Mouse (Mus musculus) megakaryocyte, adult 5-6 weeks (primary cell): ENCODE results near the gene Nmnat1. TPM values are rescaled to one million over a fixed set of nuclear protein-coding genes. Genes with fewer than 3 reads are reported as not detected.
"Not testable (repeated sequence)": the region's sequence is repeated elsewhere in the genome, so short reads cannot be mapped to it uniquely, and the experiment has no call there.

Experiments
- ATAC-seq: 2 replicates; pipeline ENCODE4 v1.8.0; 2016; ENCODE audit warnings: mild to moderate bottlenecking, inconsistent platforms; ENCODE audit not compliant: poor library complexity, severe bottlenecking
- total RNA-seq, 2 experiments: library from RNA; stranded (forward) in 1 of 2; stranded (reverse) in 1 of 2; fragments of 153-499, 151-499 nt in 1 of 2; fragments of 221-1000, 200-1000 nt in 1 of 2; gene quantifications; 2 replicates each; pipeline versions ENCODE4 v1.2.3 to v1.2.4; 2015 to 2017

The Nmnat1 gene
- total RNA-seq, 2 experiments from 2014 or later: 5.1 to 6.0 TPM

- peak; percentile 45; the same call in 1 of the 2 replicates for ATAC-seq
Measured at GRCm38 (mm10) chr4:149491151-149491550, 6.1 kb upstream of the Nmnat1 start.

GRCm38 (mm10) chr4:149489415-149490240 lies 4.6 kb upstream of the Nmnat1 start:
- no peak for ATAC-seq

GRCm38 (mm10) chr4:149487729-149488128 lies 2.7 kb upstream of the Nmnat1 start:
- no peak for ATAC-seq

- peak; percentile 47 for ATAC-seq
Measured at GRCm38 (mm10) chr4:149485825-149486206, 814 bp upstream of the Nmnat1 start.

- ATAC-seq: no peak
Measured at GRCm38 (mm10) chr4:149484566-149484965, 436 bp downstream of the Nmnat1 start.

GRCm38 (mm10) chr4:149477078-149477477 lies 7.9 kb downstream of the Nmnat1 start, which contains the start of gene Tmem274:
Tmem274 (plus strand) TSS chr4:149477378.
- no peak for ATAC-seq

GRCm38 (mm10) chr4:149475096-149475495 lies 9.9 kb downstream of the Nmnat1 start:
- no peak for ATAC-seq

- peak; percentile 52; the same call in 1 of the 2 replicates for ATAC-seq
Measured at GRCm38 (mm10) chr4:149469557-149469956, 15.4 kb downstream of the Nmnat1 start.

- 0 out of 2 replicates have a peak, but pooled peaks have one; percentile 48 for ATAC-seq
Measured at GRCm38 (mm10) chr4:149463435-149463950, 21.5 kb downstream of the Nmnat1 start.

- ATAC-seq: peak; percentile 44
Measured at GRCm38 (mm10) chr4:149462305-149462971, 22.6 kb downstream of the Nmnat1 start.

- ATAC-seq: no peak
Measured at GRCm38 (mm10) chr4:149461579-149462304, 23.3 kb downstream of the Nmnat1 start.

GRCm38 (mm10) chr4:149460475-149460874 lies 24.5 kb downstream of the Nmnat1 start:
- ATAC-seq: not testable (repeated sequence)

- ATAC-seq: no peak
Measured at GRCm38 (mm10) chr4:149459425-149459824, 25.6 kb downstream of the Nmnat1 start.

- no peak for ATAC-seq
Measured at GRCm38 (mm10) chr4:149458526-149458925, 26.5 kb downstream of the Nmnat1 start.

GRCm38 (mm10) chr4:149457831-149458430 lies 27.1 kb downstream of the Nmnat1 start:
- ATAC-seq: no peak

GRCm38 (mm10) chr4:149457163-149457562 lies 27.8 kb downstream of the Nmnat1 start:
- peak; percentile 84 for ATAC-seq

GRCm38 (mm10) chr4:149454879-149455278 lies 30.1 kb downstream of the Nmnat1 start, which contains the start of gene Rbp7:
Rbp7 (minus strand) TSS chr4:149454978.
- no peak for ATAC-seq

GRCm38 (mm10) chr4:149454263-149454662 lies 30.7 kb downstream of the Nmnat1 start:
- no peak for ATAC-seq

GRCm38 (mm10) chr4:149453656-149454055 lies 31.3 kb downstream of the Nmnat1 start:
- peak; percentile 45 for ATAC-seq

- no peak for ATAC-seq
Measured at GRCm38 (mm10) chr4:149450636-149451035, 34.4 kb downstream of the Nmnat1 start.
